Mouse (Mus musculus): Measurements from ENCODE around the gene Gnat3.

- TF ChIP-seq POLR2A (IDR thresholded peaks at IDR 0.05; ENCODE audit: extremely low read depth, insufficient read depth, low read length) (no peak), CTCF (IDR thresholded peaks at IDR 0.05; ENCODE audit: low read depth, low read length) (no peak)
These were observed 42.7 kb downstream of the Gnat3 start for GRCm38 (mm10) chr5:18004824-18005611.

Data from liver, adult 2 months (tissue).